Mouse (Mus musculus): ENCODE measurements around the gene Rhbdd1. TPM values are rescaled to one million over a fixed set of nuclear protein-coding genes. Genes with fewer than 3 reads are reported as not detected.

Gene Rhbdd1
- polyA plus RNA-seq, 1 experiment from 2014 or later = 3.2 TPM

DNA sequence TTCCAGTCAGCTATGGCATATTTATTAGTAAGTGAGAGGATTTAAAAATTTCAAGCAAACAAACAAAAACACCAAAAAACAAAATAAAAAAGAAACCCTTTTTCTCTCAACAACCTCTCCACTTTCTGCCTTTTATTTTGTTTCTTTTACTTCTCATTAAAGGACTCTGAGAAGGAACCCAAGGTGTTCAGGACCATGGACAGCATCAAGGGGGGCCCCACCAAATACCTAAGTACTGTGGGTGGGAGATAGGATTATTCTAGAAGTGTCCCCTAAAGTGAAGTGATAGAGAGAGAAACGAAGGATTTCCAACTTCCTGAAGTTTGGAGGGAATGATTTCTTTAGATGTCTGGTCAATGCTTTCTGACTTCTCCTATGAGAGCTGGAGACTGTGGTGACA, 17.7 kb upstream of the Rhbdd1 start:
- H3K27me3 ChIP-seq (ENCODE audit: control insufficient read depth, insufficient read depth, low read length) = no peaks in the 10 kb centered on the region
- no peak overlapping the region for H3K4me3 ChIP-seq (replicated peaks; ENCODE audit: low read depth, low read length)
- H3K27ac ChIP-seq (replicated peaks; ENCODE audit: low read depth, low read length) = no peak overlapping the region
- 46% methylated on average over 1 of the region's 1 CpGs for WGBS
- no peaks in the 10 kb centered on the region for H3K9me3 ChIP-seq (ENCODE audit: control insufficient read depth, low read length)
- no peaks in the 10 kb centered on the region for H3K36me3 ChIP-seq (ENCODE audit: control insufficient read depth, insufficient read depth, low read length)
- H3K9ac ChIP-seq (replicated peaks; ENCODE audit: low read length) = no peak overlapping the region
- H3K4me1 ChIP-seq (ENCODE audit: control insufficient read depth, insufficient read depth, low read length) = no peaks in the 10 kb centered on the region
- ATAC-seq (ENCODE audit: low FRiP score, low TSS enrichment) (no peak), DNase-seq (no peak)
- H3K4me2 ChIP-seq (ENCODE audit: low read length) = no peak overlapping the region

DNA sequence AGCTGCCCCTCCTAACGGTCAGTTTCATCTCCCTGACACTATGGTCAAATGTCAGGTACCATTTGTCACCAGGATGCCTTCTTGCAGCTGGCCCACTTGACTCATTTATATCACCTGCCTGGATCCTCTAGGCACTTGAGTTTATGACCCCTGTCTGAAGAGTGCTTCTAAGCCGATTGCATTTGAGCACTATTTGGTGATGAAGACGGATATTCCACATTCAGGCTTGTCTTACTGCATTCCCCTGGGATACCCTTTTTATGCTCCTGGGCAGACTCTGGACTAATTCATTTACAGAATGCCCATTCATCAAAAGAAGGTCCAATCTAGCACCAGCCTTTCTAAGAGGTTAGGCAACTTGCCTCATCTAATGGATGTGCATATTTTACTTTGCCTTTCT, 11.8 kb upstream of the Rhbdd1 start:
- ATAC-seq (ENCODE audit: low FRiP score, low TSS enrichment) = no peak
- 79% methylated on average over 3 of the region's 3 CpGs for WGBS

DNA sequence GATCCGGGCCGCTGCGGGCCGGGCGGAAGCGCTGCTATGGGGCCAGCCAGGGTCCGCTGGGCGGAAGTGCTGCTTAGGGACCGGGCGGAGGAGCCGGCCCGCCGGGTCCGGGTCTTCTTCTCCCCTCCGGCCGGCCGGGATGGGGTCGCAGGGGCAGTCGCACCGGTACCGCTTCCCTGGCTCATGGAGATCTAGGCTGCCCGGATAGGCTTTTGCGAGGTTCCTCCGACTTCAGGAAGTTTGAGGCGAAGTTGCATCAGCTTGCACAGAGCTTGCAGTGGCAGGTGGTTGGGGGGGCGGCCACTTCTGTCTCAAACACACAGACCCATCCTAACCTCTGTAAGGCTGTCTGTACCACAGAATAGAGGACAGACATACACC, 484 bp downstream of the Rhbdd1 start:
- DNase-seq = no peak
- Histone ChIP-seq H3K36me3 (ENCODE audit: control insufficient read depth, insufficient read depth, low read length) (no peaks in the 10 kb centered on the region), H3K9me3 (ENCODE audit: control insufficient read depth, low read length) (no peaks in the 10 kb centered on the region), H3K4me1 (ENCODE audit: control insufficient read depth, insufficient read depth, low read length) (peaks cover 18% of the 10 kb centered on the region; the same call in 1 of the 2 replicates), H3K9ac (replicated peaks; ENCODE audit: low read length) (peak overlapping the region; percentile 88), H3K27me3 (ENCODE audit: control insufficient read depth, insufficient read depth, low read length) (no peaks in the 10 kb centered on the region), H3K4me3 (replicated peaks; ENCODE audit: low read depth, low read length) (peak overlapping the region; percentile 84), H3K27ac (replicated peaks; ENCODE audit: low read depth, low read length) (peak overlapping the region; percentile 97), H3K4me2 (ENCODE audit: low read length) (peak overlapping the region; percentile 80)
- 0% methylated on average over 26 of the region's 26 CpGs for WGBS
- ATAC-seq (ENCODE audit: low FRiP score, low TSS enrichment) = no peak; the same call in 1 of the 2 replicates

More for the DNA sequence above, 11.8 kb upstream of the Rhbdd1 start:
- no peaks in the 10 kb centered on the region for H3K4me1 ChIP-seq (ENCODE audit: control insufficient read depth, insufficient read depth, low read length)
- no peak overlapping the region for H3K4me3 ChIP-seq (replicated peaks; ENCODE audit: low read depth, low read length)
- no peak overlapping the region for H3K4me2 ChIP-seq (ENCODE audit: low read length)
- no peak overlapping the region for H3K9ac ChIP-seq (replicated peaks; ENCODE audit: low read length)
- no peaks in the 10 kb centered on the region for H3K36me3 ChIP-seq (ENCODE audit: control insufficient read depth, insufficient read depth, low read length)
- H3K27ac ChIP-seq (replicated peaks; ENCODE audit: low read depth, low read length) = no peak overlapping the region
- H3K9me3 ChIP-seq (ENCODE audit: control insufficient read depth, low read length) = no peaks in the 10 kb centered on the region
- DNase-seq = no peak
- H3K27me3 ChIP-seq (ENCODE audit: control insufficient read depth, insufficient read depth, low read length) = no peaks in the 10 kb centered on the region

DNA sequence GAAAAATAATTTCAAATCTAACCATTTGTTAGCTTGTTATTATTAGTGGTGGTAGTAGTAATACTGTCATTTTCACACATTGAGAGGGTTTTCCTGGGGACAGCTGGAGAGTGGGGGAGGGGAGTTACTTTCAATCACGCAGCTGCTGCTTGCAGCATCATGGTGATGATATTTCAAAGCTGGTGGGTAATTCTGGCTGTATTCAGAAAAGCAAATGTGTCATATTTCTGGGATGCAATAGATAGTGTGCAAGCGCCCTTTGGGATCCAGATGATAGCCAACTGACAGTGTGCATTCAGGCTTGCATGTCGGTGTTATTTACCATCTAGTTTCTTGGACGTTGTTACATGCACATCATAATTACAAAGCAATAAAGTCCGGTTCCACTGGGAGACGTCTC, 4.2 kb downstream of the Rhbdd1 start:
- no peaks in the 10 kb centered on the region for H3K36me3 ChIP-seq (ENCODE audit: control insufficient read depth, insufficient read depth, low read length)
- no peak overlapping the region for H3K9ac ChIP-seq (replicated peaks; ENCODE audit: low read length)
- H3K27ac ChIP-seq (replicated peaks; ENCODE audit: low read depth, low read length) = peak overlapping the region; percentile 39
- peak; percentile 63 for DNase-seq
- ATAC-seq (ENCODE audit: low FRiP score, low TSS enrichment) = no peak
- H3K4me1 ChIP-seq (ENCODE audit: control insufficient read depth, insufficient read depth, low read length) = peaks cover 31% of the 10 kb centered on the region
- WGBS = 44% methylated on average over 6 of the region's 6 CpGs
- no peaks in the 10 kb centered on the region for H3K27me3 ChIP-seq (ENCODE audit: control insufficient read depth, insufficient read depth, low read length)
- H3K4me2 ChIP-seq (ENCODE audit: low read length) = peak overlapping the region; percentile 31
- no peaks in the 10 kb centered on the region for H3K9me3 ChIP-seq (ENCODE audit: control insufficient read depth, low read length)
- no peak overlapping the region; the same call in 1 of the 2 replicates for H3K4me3 ChIP-seq (replicated peaks; ENCODE audit: low read depth, low read length)

DNA sequence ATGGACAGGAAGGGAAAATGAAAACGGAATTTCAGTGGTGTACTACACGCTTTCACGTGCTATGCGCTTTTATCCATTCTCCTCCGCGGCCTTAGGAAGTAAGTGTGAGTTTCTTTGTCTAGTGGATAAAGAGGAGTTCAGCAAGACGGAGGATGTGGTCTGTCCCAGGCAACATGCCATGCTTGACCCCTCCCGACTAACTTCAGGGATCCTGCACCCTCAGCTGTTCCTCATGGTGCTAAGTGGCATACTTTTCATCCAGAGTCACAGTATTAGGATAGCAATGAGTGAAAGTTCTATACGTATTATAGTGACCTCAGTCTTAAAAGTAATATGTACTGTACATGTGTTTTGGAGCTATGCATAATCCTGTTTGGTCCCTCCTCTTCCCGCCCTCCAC, 4.6 kb downstream of the Rhbdd1 start:
- peaks cover 31% of the 10 kb centered on the region for H3K4me1 ChIP-seq (ENCODE audit: control insufficient read depth, insufficient read depth, low read length)
- WGBS = 59% methylated on average over 10 of the region's 10 CpGs
- H3K9me3 ChIP-seq (ENCODE audit: control insufficient read depth, low read length) = no peaks in the 10 kb centered on the region
- H3K27ac ChIP-seq (replicated peaks; ENCODE audit: low read depth, low read length) = peak overlapping the region; percentile 39
- peak overlapping the region; percentile 31 for H3K4me2 ChIP-seq (ENCODE audit: low read length)
- no peak overlapping the region; the same call in 1 of the 2 replicates for H3K4me3 ChIP-seq (replicated peaks; ENCODE audit: low read depth, low read length)
- no peak overlapping the region for H3K9ac ChIP-seq (replicated peaks; ENCODE audit: low read length)
- H3K36me3 ChIP-seq (ENCODE audit: control insufficient read depth, insufficient read depth, low read length) = no peaks in the 10 kb centered on the region
- DNase-seq = no peak
- ATAC-seq (ENCODE audit: low FRiP score, low TSS enrichment) = no peak
- H3K27me3 ChIP-seq (ENCODE audit: control insufficient read depth, insufficient read depth, low read length) = no peaks in the 10 kb centered on the region

DNA sequence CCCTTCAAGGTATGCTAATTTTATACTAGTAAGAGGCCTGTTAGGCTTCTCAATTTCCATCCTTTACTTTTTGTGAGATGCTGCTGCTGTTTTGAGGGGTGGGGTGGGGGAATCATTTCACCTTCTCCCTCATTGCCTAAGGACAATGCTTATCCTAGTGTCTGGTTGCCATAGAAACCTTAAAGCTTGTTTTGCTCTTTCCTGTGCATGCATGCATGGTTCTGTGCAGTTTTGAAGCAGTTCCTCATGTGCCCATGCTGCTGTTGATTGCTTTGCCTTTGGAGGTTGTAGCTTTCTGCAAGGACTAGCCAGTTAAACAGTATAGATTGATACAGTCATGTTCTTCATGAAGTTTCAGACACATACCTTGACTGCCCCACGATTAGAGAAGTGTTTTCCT, 5.2 kb downstream of the Rhbdd1 start:
- Histone ChIP-seq H3K27me3 (ENCODE audit: control insufficient read depth, insufficient read depth, low read length) (no peaks in the 10 kb centered on the region), H3K4me1 (ENCODE audit: control insufficient read depth, insufficient read depth, low read length) (peaks cover 31% of the 10 kb centered on the region), H3K9me3 (ENCODE audit: control insufficient read depth, low read length) (no peaks in the 10 kb centered on the region), H3K36me3 (ENCODE audit: control insufficient read depth, insufficient read depth, low read length) (no peaks in the 10 kb centered on the region), H3K27ac (replicated peaks; ENCODE audit: low read depth, low read length) (no peak overlapping the region), H3K9ac (replicated peaks; ENCODE audit: low read length) (no peak overlapping the region), H3K4me2 (ENCODE audit: low read length) (no peak overlapping the region), H3K4me3 (replicated peaks; ENCODE audit: low read depth, low read length) (no peak overlapping the region)
- ATAC-seq (ENCODE audit: low FRiP score, low TSS enrichment) (no peak), DNase-seq (peak; percentile 47)
- WGBS = 75% methylated on average over 1 of the region's 1 CpGs

DNA sequence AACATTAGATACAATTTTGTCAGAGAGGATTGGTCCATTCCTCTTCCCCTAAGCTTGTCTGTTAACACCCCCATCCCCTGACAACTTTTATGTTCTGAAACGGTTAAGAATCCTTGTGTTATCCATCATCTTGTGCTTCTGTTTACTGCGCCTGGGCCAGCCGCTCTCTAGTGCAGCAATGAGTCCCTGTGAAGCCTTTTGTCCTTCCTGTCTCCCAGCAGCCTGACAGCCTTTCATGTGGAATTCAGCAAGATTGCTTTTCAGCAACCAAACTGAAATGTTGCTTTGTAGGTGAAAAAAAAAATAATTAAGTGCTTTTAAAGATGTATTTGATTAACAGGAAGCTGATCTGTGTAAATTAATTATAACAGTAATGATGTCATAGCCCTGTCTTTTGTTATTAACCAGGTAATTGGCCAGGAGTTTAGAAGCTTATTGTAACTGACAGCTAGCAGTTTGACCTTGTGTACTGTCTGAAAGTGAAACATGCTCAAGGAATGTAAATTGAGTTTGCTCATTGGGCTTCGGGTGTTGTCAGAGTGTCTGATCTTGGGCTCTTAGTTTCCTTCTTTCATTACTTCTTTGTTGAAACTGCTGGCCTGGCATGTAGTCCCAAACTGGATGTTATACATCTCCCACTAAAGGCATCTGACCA, 8.0 kb downstream of the Rhbdd1 start:
- Histone ChIP-seq H3K4me1 (ENCODE audit: control insufficient read depth, insufficient read depth, low read length) (peaks cover 25% of the 10 kb centered on the region), H3K27ac (replicated peaks; ENCODE audit: low read depth, low read length) (peak overlapping the region; percentile 53), H3K4me2 (ENCODE audit: low read length) (peak overlapping the region; percentile 14; the same call in 1 of the 2 replicates), H3K9ac (replicated peaks; ENCODE audit: low read length) (no peak overlapping the region; the same call in 1 of the 2 replicates), H3K9me3 (ENCODE audit: control insufficient read depth, low read length) (no peaks in the 10 kb centered on the region), H3K4me3 (replicated peaks; ENCODE audit: low read depth, low read length) (no peak overlapping the region), H3K27me3 (ENCODE audit: control insufficient read depth, insufficient read depth, low read length) (no peaks in the 10 kb centered on the region), H3K36me3 (ENCODE audit: control insufficient read depth, insufficient read depth, low read length) (no peaks in the 10 kb centered on the region)
- 24% methylated on average over 4 of the region's 4 CpGs for WGBS
- peak; percentile 57 for DNase-seq
- no peak for ATAC-seq (ENCODE audit: low FRiP score, low TSS enrichment)

DNA sequence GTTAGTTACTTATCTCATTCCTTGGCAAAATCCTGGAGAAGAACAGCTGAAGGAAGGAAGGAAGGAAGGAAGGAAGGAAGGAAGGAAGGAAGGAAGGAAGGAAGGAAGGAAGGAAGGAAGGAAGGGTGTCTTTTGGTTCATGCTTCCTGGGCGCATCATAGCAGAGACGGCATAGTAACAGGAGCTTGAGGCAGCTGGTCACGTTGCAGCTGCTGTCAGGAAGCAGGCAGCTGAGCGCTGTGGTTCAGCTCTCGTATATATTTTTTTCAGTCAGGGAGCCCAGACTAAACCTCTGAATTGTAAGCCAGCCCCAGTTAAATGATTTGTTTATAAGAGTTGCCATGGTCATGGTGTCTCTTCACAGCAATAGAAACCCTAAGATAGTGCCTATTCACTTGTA, 9.9 kb downstream of the Rhbdd1 start:
- H3K9ac ChIP-seq (replicated peaks; ENCODE audit: low read length) = no peak overlapping the region
- ATAC-seq (ENCODE audit: low FRiP score, low TSS enrichment) = no peak

DNA sequence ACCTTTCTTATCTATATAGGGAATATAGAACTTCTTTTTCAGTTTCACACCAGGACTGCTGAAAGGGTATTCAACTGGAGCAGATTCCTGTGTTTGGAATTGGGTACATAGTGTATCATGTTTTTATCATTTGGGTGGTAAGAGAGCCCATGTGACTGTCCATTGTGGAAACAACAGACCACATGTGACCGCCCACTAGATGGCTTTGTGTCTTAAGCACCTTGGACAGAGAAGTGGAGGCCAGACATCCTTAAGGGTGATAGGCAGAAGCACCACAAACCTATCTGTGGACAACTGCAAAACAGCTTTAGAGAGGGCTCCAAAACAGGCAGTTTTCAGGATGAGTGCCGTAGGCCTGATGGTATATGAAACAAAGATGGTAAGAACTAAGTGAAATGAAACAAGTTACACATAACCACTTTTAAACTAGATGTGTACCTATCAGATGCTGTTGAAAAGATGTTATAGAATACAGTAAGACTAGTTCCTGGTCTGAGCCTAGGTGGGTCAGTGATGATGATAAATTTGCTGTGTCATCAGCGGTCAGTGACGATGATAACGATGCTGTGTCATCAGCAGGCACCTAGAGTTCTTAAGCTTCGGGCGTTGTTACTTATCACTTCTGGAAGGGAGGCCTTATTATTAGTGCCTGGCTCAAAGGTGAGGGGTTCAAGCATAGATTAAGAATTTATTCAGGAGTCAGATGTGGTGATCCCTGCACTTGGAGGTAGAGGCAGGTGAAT, 12.0 kb downstream of the Rhbdd1 start:
- 97% methylated on average over 7 of the region's 7 CpGs for WGBS
- no peak for DNase-seq

More for the DNA sequence above, 9.9 kb downstream of the Rhbdd1 start:
- no peak for DNase-seq
- H3K36me3 ChIP-seq (ENCODE audit: control insufficient read depth, insufficient read depth, low read length) = no peaks in the 10 kb centered on the region
- peaks cover 16% of the 10 kb centered on the region for H3K4me1 ChIP-seq (ENCODE audit: control insufficient read depth, insufficient read depth, low read length)
- no peak overlapping the region for H3K4me3 ChIP-seq (replicated peaks; ENCODE audit: low read depth, low read length)
- no peak overlapping the region for H3K27ac ChIP-seq (replicated peaks; ENCODE audit: low read depth, low read length)
- no peak overlapping the region for H3K4me2 ChIP-seq (ENCODE audit: low read length)
- WGBS = 82% methylated on average over 5 of the region's 5 CpGs
- no peaks in the 10 kb centered on the region for H3K9me3 ChIP-seq (ENCODE audit: control insufficient read depth, low read length)
- H3K27me3 ChIP-seq (ENCODE audit: control insufficient read depth, insufficient read depth, low read length) = no peaks in the 10 kb centered on the region

More for the DNA sequence above, 12.0 kb downstream of the Rhbdd1 start:
- H3K4me1 ChIP-seq (ENCODE audit: control insufficient read depth, insufficient read depth, low read length) = peaks cover 16% of the 10 kb centered on the region
- no peaks in the 10 kb centered on the region for H3K27me3 ChIP-seq (ENCODE audit: control insufficient read depth, insufficient read depth, low read length)
- H3K9me3 ChIP-seq (ENCODE audit: control insufficient read depth, low read length) = no peaks in the 10 kb centered on the region
- no peak overlapping the region for H3K9ac ChIP-seq (replicated peaks; ENCODE audit: low read length)
- no peaks in the 10 kb centered on the region for H3K36me3 ChIP-seq (ENCODE audit: control insufficient read depth, insufficient read depth, low read length)
- no peak for ATAC-seq (ENCODE audit: low FRiP score, low TSS enrichment)
- H3K4me2 ChIP-seq (ENCODE audit: low read length) = no peak overlapping the region
- H3K27ac ChIP-seq (replicated peaks; ENCODE audit: low read depth, low read length) = no peak overlapping the region
- no peak overlapping the region for H3K4me3 ChIP-seq (replicated peaks; ENCODE audit: low read depth, low read length)
